Mouse (Mus musculus) small intestine, adult 2 months (tissue): Measurements from ENCODE around the gene Grm4.

Source experiments
- CTCF ChIP-seq: fragments of 200-500 bp; IDR thresholded peaks from 2 replicates; pipeline ENCODE4 v1.5.1; 2012; ENCODE audit warnings: low read depth, mild to moderate bottlenecking, control low read depth, inconsistent platforms, low read length, moderate library complexity, mixed read lengths; ENCODE audit not compliant: insufficient replicate concordance, insufficient read length; ENCODE audit errors: extremely low read depth
- POLR2A ChIP-seq: fragments of 200-500 bp; IDR thresholded peaks from 2 replicates; pipeline ENCODE4 v1.6.1; 2012; ENCODE audit warnings: low read depth, mild to moderate bottlenecking, control low read depth, inconsistent platforms, low read length, moderate library complexity

DNA sequence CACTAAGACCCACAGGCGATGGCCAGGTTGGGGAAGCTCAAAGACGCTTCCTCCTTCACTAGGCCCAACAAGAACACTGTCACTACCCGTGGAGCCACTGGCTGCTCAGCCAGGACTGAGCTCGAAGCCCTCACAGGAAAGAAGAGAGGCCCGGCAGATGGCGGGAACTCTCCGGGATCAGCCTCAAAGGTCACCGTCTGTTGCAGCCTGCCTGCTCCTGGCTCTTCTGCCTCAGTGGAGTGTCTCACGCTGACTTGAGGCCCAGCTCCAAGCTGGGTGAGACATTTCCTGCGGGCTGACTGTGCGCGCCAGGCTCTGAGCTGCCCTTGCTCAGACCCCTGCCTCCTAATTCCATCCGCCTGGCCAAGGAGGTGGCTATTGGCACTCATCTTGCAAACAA is 22.1 kb downstream of the Grm4 start:
- TF ChIP-seq POLR2A (no peak), CTCF (no peak)
